Mouse (Mus musculus) midbrain, embryonic 15.5 days (tissue): Measurements from ENCODE around the gene 4930579G24Rik. TPM values are rescaled to one million over a fixed set of nuclear protein-coding genes. Genes with fewer than 3 reads are reported as not detected.

ENCODE experiments used
- ATAC-seq: fragments of 200-750 bp; cut with Nextera tagmentation; replicated peaks from 2 replicates; pipeline ENCODE4 v1.8.0; 2017; ENCODE audit warnings: moderate TSS enrichment
- H3K27ac ChIP-seq: fragments of 300-500 bp; sonication (generic); 2 replicates; pipeline ENCODE4 v1.5.1; 2015; ENCODE audit warnings: mild to moderate bottlenecking, inconsistent platforms
- H3K27me3 ChIP-seq: fragments of 300-500 bp; sonication (generic); replicated peaks from 2 replicates; pipeline ENCODE4 v1.6.1; 2015; ENCODE audit warnings: inconsistent platforms
- H3K36me3 ChIP-seq: fragments of 300-500 bp; sonication (generic); replicated peaks from 2 replicates; pipeline ENCODE4 v1.6.1; 2015; ENCODE audit warnings: inconsistent platforms
- H3K4me1 ChIP-seq: fragments of 300-500 bp; sonication (generic); 2 replicates; pipeline ENCODE4 v1.6.1; 2015; ENCODE audit warnings: inconsistent platforms
- H3K4me2 ChIP-seq: fragments of 300-500 bp; sonication (generic); 2 replicates; pipeline ENCODE4 v1.6.1; 2015; ENCODE audit warnings: inconsistent platforms, mild to moderate bottlenecking, moderate library complexity
- H3K4me3 ChIP-seq: fragments of 300-500 bp; sonication (generic); 2 replicates; pipeline ENCODE4 v1.5.1; 2015; ENCODE audit warnings: mild to moderate bottlenecking, inconsistent platforms
- H3K9ac ChIP-seq: fragments of 300-500 bp; sonication (generic); 2 replicates; pipeline ENCODE4 v1.6.1; 2015; ENCODE audit warnings: mild to moderate bottlenecking, inconsistent platforms
- H3K9me3 ChIP-seq: fragments of 300-500 bp; sonication (generic); 2 replicates; pipeline ENCODE4 v1.6.1; 2016; ENCODE audit warnings: inconsistent platforms
- WGBS: fragments of 180-500 bp; shearing (Covaris S2); methylation state at CpG from one replicate; pipeline ENCODE4 v1.1.7; 2015; ENCODE audit warnings: mixed read lengths; 5-methylcytosine and 5-hydroxymethylcytosine counted together
- polyA plus RNA-seq: library from polyadenylated mRNA; unstranded; fragments of >200 nt; fragmentation: Nextera tagmentation; extraction: Ambion mirVana; gene quantifications from 2 replicates; pipeline ENCODE4 v1.2.1, GENCODE M21; 2015

4930579G24Rik gene
- polyA plus RNA-seq, 1 experiment from 2014 or later, result 6.3 TPM

DNA sequence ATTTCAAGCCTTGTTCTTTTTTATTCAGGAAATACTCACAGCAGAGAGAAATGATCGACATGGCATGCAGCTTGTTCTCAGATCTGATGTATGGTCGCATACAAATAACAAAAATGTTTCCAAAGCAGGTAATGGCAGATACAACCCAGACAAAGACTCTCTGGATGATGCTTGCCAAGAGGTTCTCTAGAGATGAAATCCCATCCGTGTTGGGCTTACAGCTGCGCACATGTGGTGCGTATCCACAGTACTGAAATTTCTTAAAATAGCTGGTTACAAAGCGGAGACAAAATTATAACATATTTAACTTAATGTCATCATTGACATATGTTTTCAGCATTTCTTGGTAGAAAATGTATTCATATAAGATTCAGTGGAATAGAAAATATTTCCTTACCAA is 23.2 kb downstream of the 4930579G24Rik start:
- no peak for ATAC-seq
- WGBS, result 93% methylated on average over 6 of the region's 6 CpGs

GRCm38 (mm10) chr3:79656682-79657081 is 27.8 kb downstream of the 4930579G24Rik start:
- H3K4me3 ChIP-seq, result no peak overlapping the region
- ATAC-seq, result no peak
- no peaks in the 10 kb centered on the region for H3K4me1 ChIP-seq
- no peak overlapping the region for H3K27ac ChIP-seq
- H3K4me2 ChIP-seq, result no peak overlapping the region
- no peaks in the 10 kb centered on the region for H3K36me3 ChIP-seq
- no peaks in the 10 kb centered on the region for H3K9me3 ChIP-seq
- 76% methylated on average over 5 of the region's 5 CpGs for WGBS
- H3K9ac ChIP-seq, result no peak overlapping the region
- H3K27me3 ChIP-seq, result no peaks in the 10 kb centered on the region

More for the DNA sequence above, 23.2 kb downstream of the 4930579G24Rik start:
- no peak overlapping the region for H3K4me3 ChIP-seq
- H3K27me3 ChIP-seq, result no peaks in the 10 kb centered on the region
- no peak overlapping the region for H3K9ac ChIP-seq
- no peaks in the 10 kb centered on the region for H3K36me3 ChIP-seq
- no peak overlapping the region for H3K4me2 ChIP-seq
- no peaks in the 10 kb centered on the region for H3K9me3 ChIP-seq
- H3K4me1 ChIP-seq, result no peaks in the 10 kb centered on the region
- no peak overlapping the region for H3K27ac ChIP-seq

DNA sequence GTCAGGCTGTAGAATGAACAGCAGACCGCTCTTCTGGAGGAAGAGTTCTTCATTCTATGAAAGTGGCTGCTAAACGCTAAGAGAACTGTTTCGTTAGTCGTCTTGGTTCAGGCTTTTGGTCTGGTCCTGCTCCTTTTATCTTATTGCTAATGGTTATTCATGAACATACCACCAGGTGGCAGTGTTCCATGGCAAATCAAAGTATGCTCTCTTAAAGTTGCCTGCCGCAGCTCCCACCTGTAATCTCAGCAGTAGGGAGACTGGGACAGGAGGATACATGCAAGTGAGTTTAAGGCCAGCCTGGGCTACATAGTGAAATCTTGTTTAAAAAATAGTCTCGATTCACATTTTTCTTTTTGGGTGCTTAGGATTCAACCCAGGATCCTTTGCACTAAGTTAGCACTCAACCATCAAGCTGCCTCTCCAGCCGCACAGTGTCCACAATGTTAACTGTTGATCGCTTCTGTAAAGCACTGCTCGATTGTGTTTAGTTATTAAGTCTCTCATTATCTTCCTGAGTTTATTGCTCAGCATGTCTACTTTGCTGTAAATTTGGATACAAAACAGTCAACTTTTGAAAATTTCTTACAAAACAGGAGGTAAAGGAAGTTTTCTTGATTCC is 36.0 kb downstream of the 4930579G24Rik start:
- H3K27ac ChIP-seq, result no peak overlapping the region
- no peak overlapping the region for H3K9ac ChIP-seq
- no peak overlapping the region for H3K4me2 ChIP-seq
- no peaks in the 10 kb centered on the region for H3K9me3 ChIP-seq
- peak; percentile 72 for ATAC-seq
- 40% methylated on average over 9 of the region's 9 CpGs for WGBS
- H3K4me3 ChIP-seq, result no peak overlapping the region
- no peaks in the 10 kb centered on the region for H3K27me3 ChIP-seq
- H3K4me1 ChIP-seq, result no peaks in the 10 kb centered on the region
- H3K36me3 ChIP-seq, result no peaks in the 10 kb centered on the region

DNA sequence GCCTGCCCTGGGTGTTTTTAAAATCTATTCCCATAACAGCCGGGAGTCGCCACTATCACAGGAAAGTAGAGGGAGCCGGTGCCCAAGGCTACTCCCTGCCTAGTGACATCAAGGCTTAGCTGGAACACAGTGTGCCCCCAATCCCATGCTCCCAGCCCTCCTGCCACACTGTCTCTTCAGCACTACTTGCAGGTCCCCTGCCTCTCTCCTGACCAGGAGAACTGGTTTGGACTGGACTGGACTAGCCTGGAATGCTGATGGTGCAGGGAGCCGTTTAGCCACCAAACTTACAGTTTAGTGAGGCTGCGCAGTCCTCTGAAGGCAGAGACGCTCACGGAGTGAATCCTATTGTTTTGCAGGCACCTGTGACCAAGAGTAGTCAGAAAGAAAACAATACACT is 41.7 kb downstream of the 4930579G24Rik start:
- no peaks in the 10 kb centered on the region for H3K9me3 ChIP-seq
- no peaks in the 10 kb centered on the region for H3K27me3 ChIP-seq
- H3K9ac ChIP-seq, result no peak overlapping the region
- 83% methylated on average over 7 of the region's 7 CpGs for WGBS
- H3K4me3 ChIP-seq, result no peak overlapping the region
- no peaks in the 10 kb centered on the region for H3K36me3 ChIP-seq
- H3K4me1 ChIP-seq, result no peaks in the 10 kb centered on the region
- no peak overlapping the region for H3K4me2 ChIP-seq
- H3K27ac ChIP-seq, result no peak overlapping the region
- ATAC-seq, result no peak

- WGBS, result 79% methylated on average over 16 of the region's 16 CpGs
- Histone ChIP-seq H3K4me3 (no peak overlapping the region), H3K9me3 (no peaks in the 10 kb centered on the region), H3K27ac (no peak overlapping the region), H3K9ac (no peak overlapping the region), H3K27me3 (no peaks in the 10 kb centered on the region), H3K36me3 (no peaks in the 10 kb centered on the region), H3K4me1 (no peaks in the 10 kb centered on the region), H3K4me2 (no peak overlapping the region)
- no peak for ATAC-seq
Measured at GRCm38 (mm10) chr3:79672188-79672587, 43.3 kb downstream of the 4930579G24Rik start.

- Histone ChIP-seq H3K4me1 (no peaks in the 10 kb centered on the region), H3K4me2 (no peak overlapping the region), H3K27me3 (no peaks in the 10 kb centered on the region), H3K9ac (no peak overlapping the region), H3K4me3 (no peak overlapping the region), H3K9me3 (no peaks in the 10 kb centered on the region), H3K36me3 (no peaks in the 10 kb centered on the region), H3K27ac (no peak overlapping the region)
- ATAC-seq, result no peak
- WGBS, result 15% methylated on average over 4 of the region's 4 CpGs
Measured at GRCm38 (mm10) chr3:79673082-79673481, 44.2 kb downstream of the 4930579G24Rik start.

DNA sequence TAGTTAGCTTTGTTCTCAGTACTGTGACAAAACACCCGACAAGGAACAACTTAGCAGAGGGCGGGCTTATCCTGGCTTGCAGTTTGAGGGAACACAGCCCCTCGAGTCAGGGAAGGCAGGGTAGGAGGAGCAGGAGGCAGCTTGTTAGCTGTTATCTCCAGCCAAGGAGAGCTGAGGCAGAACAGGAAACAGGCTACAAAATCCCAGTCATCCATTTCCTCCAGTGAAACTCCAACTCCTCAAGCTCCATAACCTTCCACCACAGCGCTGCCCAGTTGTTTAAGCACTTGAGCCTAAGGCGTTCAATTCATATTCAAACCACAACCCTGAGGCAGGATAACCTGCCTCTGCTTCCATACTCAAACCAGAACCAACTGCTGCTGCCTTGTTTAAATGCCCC is 45.8 kb downstream of the 4930579G24Rik start:
- Histone ChIP-seq H3K27me3 (no peaks in the 10 kb centered on the region), H3K36me3 (no peaks in the 10 kb centered on the region), H3K27ac (no peak overlapping the region), H3K4me3 (no peak overlapping the region), H3K4me1 (no peaks in the 10 kb centered on the region), H3K4me2 (no peak overlapping the region), H3K9ac (no peak overlapping the region), H3K9me3 (no peaks in the 10 kb centered on the region)
- WGBS, result 90% methylated on average over 5 of the region's 5 CpGs
- no peak for ATAC-seq

- Histone ChIP-seq H3K4me2 (no peak overlapping the region), H3K9ac (no peak overlapping the region), H3K36me3 (no peaks in the 10 kb centered on the region), H3K9me3 (no peaks in the 10 kb centered on the region), H3K4me1 (no peaks in the 10 kb centered on the region), H3K27me3 (no peaks in the 10 kb centered on the region), H3K27ac (no peak overlapping the region), H3K4me3 (no peak overlapping the region)
- WGBS, result 89% methylated on average over 3 of the region's 3 CpGs
- no peak for ATAC-seq
Measured at GRCm38 (mm10) chr3:79676411-79676810, 47.5 kb downstream of the 4930579G24Rik start.

Other genes starting within 250 kb of the 4930579G24Rik start
- gene Fnip2, start 61.3 kb upstream of the 4930579G24Rik start, polyA plus RNA-seq, result 10.0 and 10.4 TPM in 2 replicates
- gene Ppid, start 37.7 kb upstream of the 4930579G24Rik start, polyA plus RNA-seq, result 139 and 141 TPM in 2 replicates
- gene Etfdh, start 421 bp downstream of the 4930579G24Rik start, polyA plus RNA-seq, result 40.2 and 45.7 TPM in 2 replicates
- 0.10 TPM in 1 of 2 replicates, not detected in the other for gene Rxfp1, start 108.8 kb downstream of the 4930579G24Rik start, polyA plus RNA-seq
- 0.87 and 0.96 TPM in 2 replicates for gene Tmem144, start 223.7 kb downstream of the 4930579G24Rik start, polyA plus RNA-seq